Mouse (Mus musculus): ENCODE data around the gene Tmem95. TPM values are rescaled to one million over a fixed set of nuclear protein-coding genes. Genes with fewer than 3 reads are reported as not detected.
A peak's percentile ranks its signal among the peaks of the same experiment; 100 is the strongest.

Tmem95 gene
- polyA plus RNA-seq, 1 experiment from 2014 or later, result not detected

GRCm38 (mm10) chr11:69837604-69837951 is 40.2 kb downstream of the Tmem95 start, which contains the start of gene Nlgn2:
TSS of gene Nlgn2 (minus strand) at chr11:69837784.
- Histone ChIP-seq H3K9ac (ENCODE audit: low read length) (peak within 1 kb of the TSS; percentile 79), H3K27ac (replicated peaks in 1 of 2; ENCODE audit: control insufficient read depth in 1 of 2, insufficient read depth in 1 of 2, low read depth in 2 of 2, low read length in 2 of 2) (peak within 1 kb of the TSS; percentile 67 to 83), H3K9me3 (ENCODE audit: control insufficient read depth, low read length) (no peaks in the 10 kb centered on the region), H3K4me2 (ENCODE audit: low read length) (peak within 1 kb of the TSS; percentile 89), H3K36me3 (ENCODE audit: control insufficient read depth, insufficient read depth, low read length) (no peaks in the 10 kb centered on the region), H3K4me3 (ENCODE audit: control insufficient read depth in 1 of 2, insufficient read depth in 1 of 2, low read depth in 1 of 2, low read length in 2 of 2) (peak within 1 kb of the TSS; percentile 67 to 73), H3K4me1 (ENCODE audit: control insufficient read depth in 2 of 2, insufficient read depth in 2 of 2, low read length in 2 of 2) (peaks cover 3 to 24% of the 10 kb centered on the region in 2 experiments; a peak in 3 of 4 replicates), H3K27me3 (ENCODE audit: control insufficient read depth, insufficient read depth, low read length) (peaks cover 43% of the 10 kb centered on the region)
- 1% methylated on average over 12 of the region's 32 CpGs for WGBS
- ATAC-seq (ENCODE audit: insufficient number of reproducible peaks, insufficient read depth, low FRiP score, low read depth), result peak; percentile 66

DNA sequence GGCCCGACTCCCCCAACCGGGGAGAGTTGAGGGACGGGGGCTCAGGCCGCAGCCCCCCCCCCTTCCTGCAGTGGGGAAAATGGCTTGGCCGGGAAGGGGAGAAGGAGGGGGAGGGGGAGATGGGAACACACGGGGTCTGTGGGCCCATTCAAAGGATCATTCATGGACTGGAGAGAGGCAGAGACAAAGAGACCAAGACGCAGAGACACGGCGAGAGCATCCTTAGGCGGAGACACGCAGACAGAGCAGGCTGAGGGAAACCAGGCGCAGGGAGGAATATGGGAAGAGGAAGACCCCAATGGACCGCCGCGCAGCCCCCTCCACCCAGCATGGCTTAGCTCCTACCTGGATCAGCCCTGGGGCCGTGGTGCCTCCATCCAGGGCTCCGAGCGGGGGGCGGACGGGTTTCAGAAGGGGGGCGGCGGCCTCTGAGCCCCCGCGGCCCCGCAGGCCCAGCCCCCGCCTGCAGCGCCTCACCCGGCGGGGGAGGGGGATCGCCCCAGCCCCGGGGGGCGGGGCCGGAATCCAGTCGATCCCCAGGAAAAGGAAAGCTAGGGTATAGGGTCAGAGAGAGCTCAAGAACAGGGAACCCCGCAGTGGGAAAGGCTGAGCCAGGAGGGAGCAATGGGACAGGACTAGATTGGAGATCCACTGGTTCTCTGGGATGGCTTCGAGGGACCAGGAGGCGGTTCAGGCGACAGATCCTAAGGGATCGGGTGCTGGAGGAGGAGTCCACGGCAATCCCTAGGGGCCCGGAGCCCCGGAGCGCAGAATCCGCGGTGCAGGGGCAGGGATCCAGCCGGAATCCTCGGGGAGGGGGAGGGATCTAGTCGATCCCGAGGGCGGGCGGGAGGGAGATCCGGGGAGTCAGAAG is 40.9 kb downstream of the Tmem95 start:
- no peak for ATAC-seq (ENCODE audit: insufficient number of reproducible peaks, insufficient read depth, low FRiP score, low read depth)
- WGBS, result under 1% methylated on average over 51 of the region's 52 CpGs
- Histone ChIP-seq H3K9me3 (ENCODE audit: control insufficient read depth, low read length) (no peaks in the 10 kb centered on the region), H3K36me3 (ENCODE audit: control insufficient read depth, insufficient read depth, low read length) (no peaks in the 10 kb centered on the region), H3K4me3 (ENCODE audit: control insufficient read depth in 1 of 2, insufficient read depth in 1 of 2, low read depth in 1 of 2, low read length in 2 of 2) (peak overlapping the region; percentile 67 to 73), H3K27me3 (ENCODE audit: control insufficient read depth, insufficient read depth, low read length) (peaks cover 44% of the 10 kb centered on the region), H3K4me1 (ENCODE audit: control insufficient read depth in 2 of 2, insufficient read depth in 2 of 2, low read length in 2 of 2) (peaks cover 3 to 24% of the 10 kb centered on the region in 2 experiments; a peak in 3 of 4 replicates), H3K9ac (ENCODE audit: low read length) (peak overlapping the region; percentile 76), H3K4me2 (ENCODE audit: low read length) (peak overlapping the region; percentile 89), H3K27ac (replicated peaks in 1 of 2; ENCODE audit: control insufficient read depth in 1 of 2, insufficient read depth in 1 of 2, low read depth in 2 of 2, low read length in 2 of 2) (peak overlapping the region in 1 of 2 experiments; percentile 58; a peak in 2 of 4 replicates)

DNA sequence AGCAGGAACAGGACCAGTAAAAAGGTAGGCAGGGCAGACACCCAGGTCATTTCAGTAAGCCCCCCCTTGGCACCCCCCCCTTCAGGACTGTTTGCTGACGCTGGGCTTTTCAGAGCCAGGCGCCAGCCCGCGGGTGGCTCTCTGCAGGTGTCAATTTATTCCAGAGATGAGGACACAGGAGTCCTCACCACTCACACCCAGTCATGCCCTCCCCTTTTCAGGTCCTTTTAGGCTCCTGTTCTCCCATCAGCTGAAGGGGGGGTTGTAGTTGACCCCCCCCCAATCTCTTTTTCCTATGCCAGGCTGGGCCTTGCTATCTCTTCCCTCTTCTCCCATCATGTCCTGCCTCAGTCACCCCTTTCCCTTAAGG is 41.9 kb downstream of the Tmem95 start:
- ATAC-seq (ENCODE audit: insufficient number of reproducible peaks, insufficient read depth, low FRiP score, low read depth), result no peak
- Histone ChIP-seq H3K4me3 (ENCODE audit: control insufficient read depth in 1 of 2, insufficient read depth in 1 of 2, low read depth in 1 of 2, low read length in 2 of 2) (peak overlapping the region in 1 of 2 experiments; percentile 67; a peak in 1 of 4 replicates), H3K27ac (replicated peaks in 1 of 2; ENCODE audit: control insufficient read depth in 1 of 2, insufficient read depth in 1 of 2, low read depth in 2 of 2, low read length in 2 of 2) (no peak overlapping the region), H3K4me1 (ENCODE audit: control insufficient read depth in 2 of 2, insufficient read depth in 2 of 2, low read length in 2 of 2) (peaks cover 3 to 24% of the 10 kb centered on the region in 2 experiments; a peak in 3 of 4 replicates), H3K36me3 (ENCODE audit: control insufficient read depth, insufficient read depth, low read length) (no peaks in the 10 kb centered on the region), H3K27me3 (ENCODE audit: control insufficient read depth, insufficient read depth, low read length) (peaks cover 44% of the 10 kb centered on the region), H3K9me3 (ENCODE audit: control insufficient read depth, low read length) (no peaks in the 10 kb centered on the region), H3K4me2 (ENCODE audit: low read length) (peak overlapping the region; percentile 89; the same call in 1 of the 2 replicates), H3K9ac (ENCODE audit: low read length) (no peak overlapping the region; the same call in 1 of the 2 replicates)
- 20% methylated on average over 4 of the region's 4 CpGs for WGBS

DNA sequence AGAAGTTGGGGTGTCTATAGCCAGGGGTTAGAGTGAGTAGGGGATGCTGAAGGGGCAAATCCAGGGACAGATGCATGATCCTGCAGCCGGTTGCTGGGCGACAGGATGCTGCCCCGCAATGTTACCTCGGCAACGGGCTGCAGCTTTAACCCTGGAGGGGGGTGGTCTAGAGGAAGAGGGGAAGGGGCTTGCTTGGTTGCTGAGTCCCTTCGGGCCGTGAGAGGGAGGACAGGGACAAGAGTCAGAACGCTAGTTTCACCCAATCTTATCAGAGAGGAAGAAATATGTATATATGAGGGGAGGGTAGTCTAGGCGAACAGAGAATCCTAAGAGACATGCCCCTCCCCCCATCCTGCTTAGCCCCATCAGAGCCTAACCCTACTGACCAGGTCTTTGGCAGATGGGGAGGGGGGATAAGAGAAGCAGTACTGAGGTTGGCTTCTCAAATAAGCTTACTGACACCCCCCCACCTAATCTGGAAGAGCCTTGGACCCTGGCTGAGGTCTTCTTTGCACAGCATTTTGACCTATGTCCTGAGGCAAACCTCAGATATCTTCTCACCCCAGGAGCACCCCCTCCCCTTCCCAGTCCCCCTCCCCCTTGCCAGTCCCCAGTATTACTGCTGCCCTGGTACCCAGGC is 42.4 kb downstream of the Tmem95 start:
- Histone ChIP-seq H3K36me3 (ENCODE audit: control insufficient read depth, insufficient read depth, low read length) (no peaks in the 10 kb centered on the region), H3K4me3 (ENCODE audit: control insufficient read depth in 1 of 2, insufficient read depth in 1 of 2, low read depth in 1 of 2, low read length in 2 of 2) (no peak overlapping the region; a peak in 1 of 4 replicates), H3K27ac (replicated peaks in 1 of 2; ENCODE audit: control insufficient read depth in 1 of 2, insufficient read depth in 1 of 2, low read depth in 2 of 2, low read length in 2 of 2) (no peak overlapping the region), H3K27me3 (ENCODE audit: control insufficient read depth, insufficient read depth, low read length) (peaks cover 44% of the 10 kb centered on the region), H3K4me2 (ENCODE audit: low read length) (0 out of 2 replicates have a peak overlapping the region, but pooled peaks have one; percentile 89), H3K9ac (ENCODE audit: low read length) (no peak overlapping the region; the same call in 1 of the 2 replicates), H3K9me3 (ENCODE audit: control insufficient read depth, low read length) (no peaks in the 10 kb centered on the region), H3K4me1 (ENCODE audit: control insufficient read depth in 2 of 2, insufficient read depth in 2 of 2, low read length in 2 of 2) (peaks cover 3 to 24% of the 10 kb centered on the region in 2 experiments; a peak in 3 of 4 replicates)
- ATAC-seq (ENCODE audit: insufficient number of reproducible peaks, insufficient read depth, low FRiP score, low read depth), result no peak
- WGBS, result 18% methylated on average over 9 of the region's 9 CpGs

DNA sequence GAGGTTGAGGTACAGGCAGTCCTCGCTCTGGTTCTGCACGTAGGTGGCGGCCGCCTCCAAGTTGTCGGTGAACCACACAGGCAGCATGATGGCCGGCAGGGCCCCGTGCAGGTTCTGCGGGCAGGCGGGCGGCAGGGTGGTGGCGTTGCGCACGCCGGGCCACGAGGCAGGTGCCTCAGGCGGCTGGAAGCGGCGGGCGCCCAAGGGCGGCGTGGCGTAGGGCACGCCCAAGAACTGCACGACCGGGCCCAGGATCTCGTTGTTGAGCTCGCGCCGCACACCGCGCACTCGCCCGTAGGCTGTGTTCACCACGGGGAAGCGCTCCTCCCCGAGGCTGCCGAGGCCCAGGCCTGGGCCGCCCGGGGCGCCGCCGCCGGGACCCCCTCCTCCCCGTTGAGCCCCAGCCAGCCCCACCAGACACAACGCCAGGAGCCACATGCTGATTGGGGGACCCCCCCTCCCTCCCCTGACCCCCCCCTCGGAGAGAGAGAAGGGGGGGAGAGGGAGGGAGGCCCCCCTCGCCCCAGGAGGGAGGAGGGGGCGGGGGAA is 43.7 kb downstream of the Tmem95 start:
- WGBS, result 6% methylated on average over 39 of the region's 48 CpGs
- peaks cover 44% of the 10 kb centered on the region for H3K27me3 ChIP-seq (ENCODE audit: control insufficient read depth, insufficient read depth, low read length)

DNA sequence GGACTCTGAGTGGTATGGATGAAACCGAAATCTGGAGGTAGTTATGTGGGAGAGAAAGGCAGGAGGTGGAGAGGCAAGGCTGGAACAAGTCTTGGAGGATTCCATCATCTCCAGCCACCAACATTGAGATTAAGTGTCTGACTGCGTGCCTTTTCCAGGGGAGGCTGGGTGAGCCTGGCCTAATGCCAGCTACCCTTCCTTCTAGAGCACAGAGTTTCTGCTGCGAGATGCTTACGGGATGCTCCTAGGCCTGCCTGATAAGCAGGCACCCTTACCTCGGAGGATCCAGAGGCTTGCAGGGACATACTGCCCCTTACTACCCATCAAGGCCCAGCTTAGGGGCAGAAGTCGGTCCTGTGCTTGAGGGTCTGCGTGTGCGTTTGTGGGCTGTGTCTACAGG is 44.3 kb downstream of the Tmem95 start:
- Histone ChIP-seq H3K36me3 (ENCODE audit: control insufficient read depth, insufficient read depth, low read length) (no peaks in the 10 kb centered on the region), H3K27ac (replicated peaks in 1 of 2; ENCODE audit: control insufficient read depth in 1 of 2, insufficient read depth in 1 of 2, low read depth in 2 of 2, low read length in 2 of 2) (no peak overlapping the region), H3K9me3 (ENCODE audit: control insufficient read depth, low read length) (no peaks in the 10 kb centered on the region), H3K4me2 (ENCODE audit: low read length) (peak overlapping the region; percentile 86), H3K9ac (ENCODE audit: low read length) (peak overlapping the region; percentile 73), H3K4me3 (ENCODE audit: control insufficient read depth in 1 of 2, insufficient read depth in 1 of 2, low read depth in 1 of 2, low read length in 2 of 2) (peak overlapping the region; percentile 34 to 40), H3K27me3 (ENCODE audit: control insufficient read depth, insufficient read depth, low read length) (peaks cover 44% of the 10 kb centered on the region), H3K4me1 (ENCODE audit: control insufficient read depth in 2 of 2, insufficient read depth in 2 of 2, low read length in 2 of 2) (peaks cover 3 to 18% of the 10 kb centered on the region in 2 experiments; a peak in 2 of 4 replicates)
- WGBS, result 41% methylated on average over 8 of the region's 8 CpGs
- no peak for ATAC-seq (ENCODE audit: insufficient number of reproducible peaks, insufficient read depth, low FRiP score, low read depth)

More for the DNA sequence above, 43.7 kb downstream of the Tmem95 start:
- Histone ChIP-seq H3K4me3 (ENCODE audit: control insufficient read depth in 1 of 2, insufficient read depth in 1 of 2, low read depth in 1 of 2, low read length in 2 of 2) (peak overlapping the region; percentile 34 to 40), H3K27ac (replicated peaks in 1 of 2; ENCODE audit: control insufficient read depth in 1 of 2, insufficient read depth in 1 of 2, low read depth in 2 of 2, low read length in 2 of 2) (no peak overlapping the region), H3K9ac (ENCODE audit: low read length) (peak overlapping the region; percentile 73), H3K4me1 (ENCODE audit: control insufficient read depth in 2 of 2, insufficient read depth in 2 of 2, low read length in 2 of 2) (peaks cover 3 to 22% of the 10 kb centered on the region in 2 experiments; a peak in 3 of 4 replicates), H3K36me3 (ENCODE audit: control insufficient read depth, insufficient read depth, low read length) (no peaks in the 10 kb centered on the region), H3K9me3 (ENCODE audit: control insufficient read depth, low read length) (no peaks in the 10 kb centered on the region), H3K4me2 (ENCODE audit: low read length) (peak overlapping the region; percentile 86)
- ATAC-seq (ENCODE audit: insufficient number of reproducible peaks, insufficient read depth, low FRiP score, low read depth), result no peak

DNA sequence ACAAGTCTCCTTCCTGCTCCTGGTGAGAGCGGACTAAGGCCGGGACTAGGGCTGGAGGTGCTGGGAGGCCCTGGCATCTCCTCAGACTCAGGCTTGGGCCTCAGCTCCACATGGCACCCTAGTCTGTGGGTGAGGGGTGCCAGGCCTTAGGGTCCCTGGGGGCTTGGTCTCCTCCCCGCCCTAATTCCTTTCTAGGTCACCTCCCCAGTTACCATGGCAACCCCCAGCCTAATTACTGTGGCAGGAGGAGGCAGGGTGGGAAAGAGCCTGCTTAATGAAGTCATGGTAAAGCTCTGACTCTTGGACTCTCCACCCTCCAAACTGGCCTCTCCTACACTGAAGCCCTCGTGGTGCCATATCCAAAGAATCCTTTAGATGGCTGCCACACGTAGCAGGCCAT is 49.0 kb downstream of the Tmem95 start:
- Histone ChIP-seq H3K36me3 (ENCODE audit: control insufficient read depth, insufficient read depth, low read length) (peaks cover 24% of the 10 kb centered on the region), H3K4me3 (ENCODE audit: control insufficient read depth in 1 of 2, insufficient read depth in 1 of 2, low read depth in 1 of 2, low read length in 2 of 2) (no peak overlapping the region), H3K4me1 (ENCODE audit: control insufficient read depth in 2 of 2, insufficient read depth in 2 of 2, low read length in 2 of 2) (peaks cover 0 to 5% of the 10 kb centered on the region in 2 experiments; a peak in 2 of 4 replicates), H3K27me3 (ENCODE audit: control insufficient read depth, insufficient read depth, low read length) (peaks cover 13% of the 10 kb centered on the region; the same call in 1 of the 2 replicates), H3K9me3 (ENCODE audit: control insufficient read depth, low read length) (no peaks in the 10 kb centered on the region), H3K4me2 (ENCODE audit: low read length) (no peak overlapping the region), H3K27ac (replicated peaks in 1 of 2; ENCODE audit: control insufficient read depth in 1 of 2, insufficient read depth in 1 of 2, low read depth in 2 of 2, low read length in 2 of 2) (no peak overlapping the region), H3K9ac (ENCODE audit: low read length) (no peak overlapping the region)
- ATAC-seq (ENCODE audit: insufficient number of reproducible peaks, insufficient read depth, low FRiP score, low read depth), result no peak
- 78% methylated on average over 5 of the region's 5 CpGs for WGBS

Data from heart, embryonic 14.5 days (tissue).